Mouse (Mus musculus): ENCODE measurements around the gene Cacnb1.

GRCm38 (mm10) chr11:98011716-98012115 is 11.1 kb downstream of the Cacnb1 start:
- TF ChIP-seq CTCF (IDR thresholded peaks at IDR 0.05; ENCODE audit: control insufficient read depth, insufficient read depth, insufficient read length) (no peak), MYOG (IDR thresholded peaks at IDR 0.05; ENCODE audit: control insufficient read depth, extremely low read depth, insufficient read length) (no peak), CEBPB (IDR thresholded peaks at IDR 0.05; ENCODE audit: low read depth) (no peak), MAX (IDR thresholded peaks at IDR 0.05) (no peak), USF1 (IDR thresholded peaks at IDR 0.05; ENCODE audit: low read depth) (no peak), MYOD1 (IDR thresholded peaks at IDR 0.05; ENCODE audit: control insufficient read depth, insufficient read length, low read depth) (no peak)
